Mouse (Mus musculus): ENCODE results near the gene Ephb1.

Gene Ephb1

DNA sequence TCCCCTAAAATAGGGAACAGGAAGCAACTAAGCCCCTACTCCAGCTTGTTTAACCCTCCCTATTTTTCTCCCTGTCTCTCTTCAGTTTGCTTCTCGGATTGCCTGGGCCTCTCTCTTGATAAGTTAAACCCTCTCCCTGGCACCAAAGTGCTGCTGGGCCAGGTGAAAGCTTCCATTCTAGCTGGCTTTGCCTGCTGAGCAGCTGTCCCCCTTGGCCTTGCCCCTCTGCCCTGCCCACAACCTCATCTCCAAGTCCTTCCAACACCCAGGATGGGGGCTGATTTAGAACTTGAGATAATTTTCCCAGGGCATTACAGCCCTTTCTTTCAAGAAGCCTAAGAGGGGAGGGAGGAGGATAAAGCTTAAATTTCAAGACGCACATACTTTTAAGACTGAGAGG lies 174.0 kb downstream of the Ephb1 start:
- no peak for DNase-seq (ENCODE audit: low read depth in 1 of 2, low spot score in 2 of 2)

DNA sequence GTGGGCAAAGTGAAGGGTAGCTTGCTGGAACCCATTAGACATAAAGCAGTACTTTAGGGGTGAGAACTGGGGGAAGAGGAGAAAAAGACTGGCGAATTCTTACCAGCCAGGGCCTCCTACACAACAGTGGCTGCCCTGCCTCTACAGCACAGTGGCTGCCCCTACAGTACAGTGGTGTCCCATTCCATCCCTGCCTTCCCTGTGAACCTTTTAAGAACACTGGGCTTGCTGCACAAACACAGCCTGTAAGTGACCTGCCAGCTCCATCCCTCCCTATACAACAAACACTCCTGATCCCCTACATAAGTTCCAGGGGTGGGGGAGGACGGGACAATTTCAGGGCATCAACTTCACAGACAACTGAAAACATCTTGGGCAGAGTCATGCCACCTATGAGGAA lies 174.4 kb downstream of the Ephb1 start:
- no peak for DNase-seq (ENCODE audit: low read depth in 1 of 2, low spot score in 2 of 2)

DNA sequence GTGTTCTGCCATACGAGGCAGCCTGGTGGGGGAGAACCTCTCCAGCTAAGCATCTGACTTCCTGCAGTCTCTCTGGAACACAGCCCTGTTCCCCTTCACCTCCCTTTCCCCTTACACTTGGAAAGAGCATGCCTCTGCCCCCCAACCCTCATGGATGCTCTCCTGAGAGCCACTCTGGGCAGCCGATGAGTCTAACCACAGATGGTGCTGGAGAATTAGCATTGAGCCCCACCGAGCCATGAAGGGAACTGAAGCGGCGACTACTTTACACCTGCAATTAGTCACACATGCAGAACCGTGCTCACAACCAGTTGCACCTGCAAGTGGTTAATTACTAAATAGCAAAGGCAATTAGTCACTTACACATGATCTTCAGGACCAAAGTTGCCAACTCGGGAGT lies 184.8 kb downstream of the Ephb1 start:
- DNase-seq (ENCODE audit: low read depth in 1 of 2, low spot score in 2 of 2), result no peak

DNA sequence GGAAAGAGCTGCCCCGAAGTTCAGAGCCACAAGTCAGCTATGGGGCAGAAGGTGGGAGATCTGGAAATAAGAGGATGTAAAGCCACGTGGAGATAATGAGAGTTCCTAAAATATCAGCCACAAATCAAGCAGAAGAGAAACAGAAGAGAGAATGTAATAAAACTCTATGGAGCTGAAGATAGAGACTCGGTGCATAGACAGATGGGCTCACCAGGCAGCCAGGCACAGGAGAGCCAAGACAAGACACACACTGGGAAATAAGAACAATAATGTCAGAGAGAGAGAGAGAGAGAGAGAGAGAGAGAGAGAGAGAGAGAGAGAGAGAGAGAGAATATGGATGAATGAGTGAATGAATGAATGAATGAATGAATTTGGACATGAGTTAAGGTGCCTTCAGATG lies 198.6 kb downstream of the Ephb1 start:
- no peak for DNase-seq (ENCODE audit: low read depth in 1 of 2, low spot score in 2 of 2)

DNA sequence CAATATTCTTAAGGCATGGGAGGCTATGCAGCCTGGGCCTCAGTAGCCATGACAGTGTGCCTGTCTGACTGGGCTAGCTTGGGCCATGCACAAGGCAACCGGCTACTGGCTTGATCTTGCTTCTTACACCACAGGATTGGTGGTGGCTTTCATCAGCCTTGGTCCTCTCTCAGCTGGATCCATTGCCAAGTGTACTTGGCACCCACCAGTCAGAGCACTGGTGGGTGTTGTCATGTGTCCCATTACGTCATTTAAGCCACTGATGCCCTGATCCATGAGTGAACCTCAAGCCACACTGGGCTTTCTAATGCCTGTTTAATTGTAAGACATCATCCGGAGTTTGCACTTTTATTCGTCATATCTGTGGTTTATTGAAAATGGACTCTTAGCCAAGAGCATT lies 215.3 kb downstream of the Ephb1 start:
- DNase-seq (ENCODE audit: low read depth in 1 of 2, low spot score in 2 of 2), result no peak

DNA sequence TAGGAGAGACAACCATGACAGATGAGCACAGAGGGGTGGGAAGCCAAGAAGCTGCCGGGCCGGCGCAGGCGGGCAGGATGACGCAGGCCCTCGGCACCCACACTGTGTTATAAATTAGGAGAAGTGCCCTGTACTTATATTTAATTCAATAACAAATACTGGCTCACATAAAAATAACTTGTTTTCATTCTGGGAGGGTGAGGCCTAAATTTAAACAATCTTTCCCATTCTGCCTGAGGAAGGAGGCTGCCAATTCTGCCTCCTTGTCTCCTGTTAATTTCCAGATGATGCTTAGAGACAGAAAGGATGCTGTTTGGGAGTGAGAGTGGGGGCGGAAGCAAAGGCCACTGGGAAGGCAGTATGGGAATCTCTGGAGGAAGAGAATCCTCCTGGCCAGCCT lies 215.8 kb downstream of the Ephb1 start:
- no peak for DNase-seq (ENCODE audit: low read depth in 1 of 2, low spot score in 2 of 2)

DNA sequence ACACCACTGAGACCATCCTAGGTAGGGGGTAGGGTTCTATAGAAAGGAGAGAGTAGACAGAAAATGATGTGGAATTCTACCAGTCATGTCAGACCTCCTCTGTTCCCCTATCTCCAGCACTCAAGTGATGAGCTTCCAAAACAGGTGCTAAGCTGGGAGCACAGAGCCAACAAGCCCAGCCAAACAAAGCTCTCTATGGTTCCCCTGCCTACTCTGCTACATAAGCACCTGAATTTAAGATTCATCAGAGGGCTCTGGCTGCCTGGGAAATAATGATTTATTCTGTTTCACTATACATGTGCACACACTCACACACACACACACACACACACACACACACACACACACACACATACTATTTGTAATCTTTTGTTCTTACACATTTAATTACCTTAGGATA lies 216.3 kb downstream of the Ephb1 start:
- DNase-seq (ENCODE audit: low read depth in 1 of 2, low spot score in 2 of 2), result no peak

DNA sequence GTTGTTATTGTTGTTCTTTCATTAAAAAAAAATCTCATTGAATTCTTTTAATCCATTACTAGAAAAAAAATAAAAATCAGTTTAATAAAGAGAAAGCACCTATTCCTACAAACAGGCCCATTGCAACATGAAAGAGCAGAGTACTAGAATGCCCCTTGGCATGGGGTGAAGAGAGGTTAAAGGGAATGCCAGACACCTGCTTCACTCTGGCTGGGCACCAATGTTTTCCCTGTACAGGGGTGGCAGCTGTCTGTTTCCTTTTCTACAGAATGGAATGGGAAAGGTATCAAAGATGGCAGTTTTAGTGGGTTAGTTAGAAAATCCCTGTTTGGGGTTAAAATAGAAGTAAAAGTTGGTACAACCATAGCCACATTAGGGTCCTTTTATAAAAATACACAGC lies 224.0 kb downstream of the Ephb1 start:
- no peak for DNase-seq (ENCODE audit: low read depth in 1 of 2, low spot score in 2 of 2)

DNA sequence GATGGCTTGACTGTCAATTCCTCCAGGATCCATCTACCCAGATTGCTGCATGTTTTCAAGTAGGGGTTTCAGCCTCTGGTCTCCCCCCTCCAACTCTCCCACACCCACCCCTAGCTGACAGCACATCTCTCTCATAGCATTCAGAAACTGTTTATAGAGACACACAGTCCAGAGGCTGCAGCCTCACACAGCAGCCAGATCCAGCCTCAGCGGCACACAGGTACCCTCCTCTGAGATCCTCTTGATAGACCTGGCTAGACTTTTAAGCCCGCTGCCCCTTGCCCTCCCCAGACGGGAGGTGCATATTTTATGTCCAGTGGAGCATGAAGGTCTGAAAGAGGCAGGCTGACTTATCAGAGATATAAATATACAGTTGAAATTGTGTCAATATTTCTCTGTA lies 228.0 kb downstream of the Ephb1 start:
- DNase-seq (ENCODE audit: low read depth in 1 of 2, low spot score in 2 of 2), result no peak

DNA sequence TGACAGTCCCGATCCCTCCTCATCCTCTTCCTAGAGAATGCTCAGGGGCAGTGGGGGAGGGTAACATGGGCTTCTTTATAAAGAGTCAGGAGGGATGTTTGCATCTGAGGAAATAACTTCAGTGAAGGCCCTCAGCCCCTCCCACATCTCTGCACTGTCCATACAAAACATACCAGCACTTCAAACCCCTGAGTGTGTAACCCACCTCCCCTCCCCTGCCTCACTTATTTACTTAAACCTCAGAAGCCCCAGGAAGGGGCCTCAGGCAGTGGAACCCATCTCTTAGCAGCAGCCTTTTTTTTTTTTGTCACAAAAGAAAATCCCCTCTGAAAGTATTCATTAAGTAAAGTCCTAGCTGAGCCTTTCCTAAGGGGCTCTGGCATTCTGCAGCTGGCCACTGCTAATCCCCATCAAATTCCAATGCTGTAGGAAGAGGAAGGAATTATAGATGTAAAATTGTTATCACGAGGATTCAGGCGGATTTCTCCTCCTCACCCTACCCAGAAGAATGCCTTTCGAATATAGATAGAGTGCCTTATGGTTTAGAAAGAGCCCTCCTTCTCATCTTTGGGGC lies 231.5 kb downstream of the Ephb1 start:
- no peak for DNase-seq (ENCODE audit: low read depth in 1 of 2, low spot score in 2 of 2)

DNA sequence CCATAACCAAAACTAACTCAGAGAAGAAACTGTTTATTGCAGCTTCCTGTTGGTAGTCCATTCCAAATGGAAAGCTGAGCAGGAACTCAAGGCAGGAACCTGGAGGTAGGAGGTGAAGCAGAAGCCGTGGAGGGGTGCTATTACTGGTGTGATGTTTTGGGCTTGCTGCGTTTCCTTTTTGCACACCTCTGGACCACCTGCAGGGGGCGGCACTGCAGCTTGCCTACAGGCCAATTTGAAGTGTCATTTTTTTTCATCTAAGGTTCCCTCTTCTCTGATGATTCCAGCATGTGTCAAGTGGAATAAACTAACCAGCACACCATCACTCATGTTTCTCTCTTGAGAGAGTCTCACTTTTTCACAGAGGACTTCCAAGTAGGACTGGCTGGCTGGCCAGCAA lies 235.1 kb downstream of the Ephb1 start:
- DNase-seq (ENCODE audit: low read depth in 1 of 2, low spot score in 2 of 2), result no peak

DNA sequence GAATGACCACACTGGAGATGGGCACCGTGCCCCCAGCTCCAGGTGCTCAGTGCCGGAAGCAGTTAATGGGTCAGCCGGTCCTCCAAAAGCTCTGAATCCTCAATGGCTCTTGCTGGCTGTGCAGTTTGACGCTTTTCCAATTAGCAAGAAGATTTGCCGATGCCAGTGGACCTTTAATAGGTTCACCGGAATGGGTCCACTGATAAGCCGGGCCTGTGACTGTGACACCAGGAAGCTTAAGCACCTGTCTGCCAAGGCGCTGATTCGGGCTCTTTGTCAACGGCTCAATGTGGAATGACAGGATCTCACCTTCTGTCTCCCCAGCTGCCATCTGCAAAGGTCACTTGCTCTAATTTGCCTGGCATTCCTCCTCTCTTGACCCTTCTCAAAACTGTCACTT lies 239.2 kb downstream of the Ephb1 start:
- no peak for DNase-seq (ENCODE audit: low read depth in 1 of 2, low spot score in 2 of 2)

DNA sequence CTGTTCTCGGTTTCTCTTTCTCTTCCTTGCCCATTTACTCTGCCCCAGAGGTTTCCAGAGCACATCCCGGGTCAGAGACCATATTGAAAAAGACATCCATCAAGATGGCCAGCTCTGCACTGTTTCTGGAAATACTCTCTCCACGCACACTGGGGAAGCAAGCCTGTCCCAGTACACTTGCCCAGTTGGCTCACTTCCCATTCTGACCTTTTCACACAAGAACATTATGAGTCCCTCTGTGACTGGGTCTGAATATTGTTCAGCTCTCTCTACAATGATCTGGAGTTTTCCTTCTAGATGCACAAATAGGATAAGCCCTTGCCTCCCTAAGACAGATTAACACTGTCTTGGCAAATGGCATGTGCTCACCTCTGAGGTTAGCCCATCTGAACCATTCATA lies 243.0 kb downstream of the Ephb1 start:
- DNase-seq (ENCODE audit: low read depth in 1 of 2, low spot score in 2 of 2), result no peak

DNA sequence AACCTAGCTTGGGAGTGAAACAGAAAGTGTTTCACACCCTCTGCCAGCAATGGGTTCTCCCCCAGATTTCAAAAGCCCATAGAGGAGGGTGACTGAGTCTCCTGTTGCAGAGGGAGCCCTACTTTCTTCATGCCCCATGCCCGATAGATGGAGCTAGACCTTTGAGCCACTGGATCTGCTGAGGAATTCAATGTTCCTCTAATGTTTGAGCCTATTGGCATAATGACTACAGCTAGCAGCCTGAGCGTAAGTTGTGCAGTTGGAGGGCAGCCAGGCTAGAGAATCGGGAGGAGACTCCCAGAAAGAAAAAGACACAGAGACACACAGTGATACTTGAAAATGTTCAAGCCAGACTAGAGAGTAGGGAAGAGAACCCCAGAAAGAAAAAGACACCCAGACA lies 246.5 kb downstream of the Ephb1 start:
- no peak for DNase-seq (ENCODE audit: low read depth in 1 of 2, low spot score in 2 of 2)

DNA sequence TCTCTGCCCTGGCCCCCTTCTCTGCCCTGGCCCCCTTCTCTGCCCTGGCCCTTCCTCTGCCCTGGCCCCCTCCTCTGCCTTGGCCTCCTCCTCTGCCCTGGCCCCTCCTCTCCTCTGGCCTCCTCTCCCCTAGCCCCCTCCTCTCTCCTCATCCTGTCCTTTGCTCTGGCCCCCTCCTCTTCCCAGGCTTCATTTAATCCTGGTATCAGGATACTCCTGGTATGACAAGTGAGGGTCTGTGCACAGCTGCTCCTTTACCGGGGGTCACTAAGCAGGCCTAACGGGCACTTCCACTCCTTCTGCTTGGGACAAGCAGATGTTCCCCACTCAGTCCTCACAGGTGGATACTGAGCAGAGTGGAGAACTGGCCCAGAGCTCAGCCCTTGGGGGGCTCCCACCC lies 247.3 kb downstream of the Ephb1 start:
- no peak for DNase-seq (ENCODE audit: low read depth in 1 of 2, low spot score in 2 of 2)

DNA sequence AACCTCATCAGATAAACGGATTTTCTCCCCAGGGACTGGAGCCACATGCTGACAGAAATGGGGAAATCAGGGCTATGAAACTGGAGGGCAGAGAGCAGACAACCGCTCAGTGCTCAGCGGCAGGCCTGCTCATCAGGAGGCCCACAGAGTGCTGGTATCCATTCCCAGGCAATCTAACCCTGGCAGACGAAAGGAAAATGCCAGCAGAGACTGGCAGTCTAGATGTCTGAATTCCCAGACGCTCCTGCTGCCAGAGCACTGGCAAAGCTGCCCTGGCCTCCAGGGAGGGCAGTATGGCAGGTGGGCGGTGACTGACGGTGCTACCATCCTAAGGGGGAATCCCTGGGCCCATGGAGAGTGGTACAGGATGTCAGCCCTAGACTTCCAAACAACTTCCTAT lies 257.7 kb downstream of the Ephb1 start:
- no peak for DNase-seq (ENCODE audit: low read depth in 1 of 2, low spot score in 2 of 2)

DNA sequence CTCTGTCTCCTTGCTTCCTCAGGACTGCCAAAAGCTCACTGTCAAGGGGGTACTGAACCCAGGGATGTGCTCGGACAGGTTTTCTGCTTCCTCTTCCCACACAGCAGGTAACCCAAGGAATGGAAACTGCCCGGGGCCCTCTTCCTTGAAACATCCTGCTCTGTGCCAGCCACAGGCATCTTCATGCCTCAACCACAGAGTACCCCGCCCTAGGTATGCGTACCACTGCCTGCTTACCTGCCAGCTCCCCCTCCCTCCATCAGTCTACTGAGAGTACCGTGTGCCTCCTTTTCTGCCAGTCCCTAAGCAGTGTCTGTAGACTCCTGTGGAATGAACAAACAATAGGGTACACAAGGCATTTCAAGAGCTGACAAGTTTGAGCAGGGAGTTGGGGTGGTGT lies 265.9 kb downstream of the Ephb1 start:
- DNase-seq (ENCODE audit: low read depth in 1 of 2, low spot score in 2 of 2), result no peak

DNA sequence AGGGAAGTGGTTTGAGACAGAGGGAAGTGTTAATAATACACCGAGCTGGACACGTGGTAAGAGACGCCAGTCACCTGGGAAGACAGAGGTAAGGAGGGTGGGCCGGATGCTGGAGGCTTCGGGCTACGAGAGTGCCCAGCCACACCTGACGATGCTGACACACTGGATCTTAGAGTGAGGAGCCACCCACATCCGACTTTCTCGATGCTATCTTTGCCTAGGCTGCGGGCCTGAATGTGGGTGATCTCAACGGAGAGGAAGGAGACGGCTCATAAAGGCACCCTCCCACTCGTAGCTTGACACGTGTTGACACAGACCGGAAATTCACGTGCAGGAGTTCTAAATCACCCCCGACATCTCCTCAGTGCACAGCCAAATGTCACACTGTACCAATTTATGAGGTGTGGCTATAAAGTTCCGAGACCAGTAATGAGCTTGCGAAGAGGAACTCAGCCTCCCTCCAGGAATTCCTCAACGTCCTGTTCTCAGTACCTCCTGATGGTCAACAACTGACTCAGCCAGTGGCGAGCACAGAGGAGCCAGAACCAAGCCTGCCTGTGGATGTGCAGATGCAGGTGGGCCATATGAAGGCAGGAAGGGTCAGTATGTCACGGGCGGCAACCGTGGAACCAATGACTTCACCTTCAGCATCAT lies 268.3 kb downstream of the Ephb1 start:
- DNase-seq (ENCODE audit: low read depth in 1 of 2, low spot score in 2 of 2), result no peak

DNA sequence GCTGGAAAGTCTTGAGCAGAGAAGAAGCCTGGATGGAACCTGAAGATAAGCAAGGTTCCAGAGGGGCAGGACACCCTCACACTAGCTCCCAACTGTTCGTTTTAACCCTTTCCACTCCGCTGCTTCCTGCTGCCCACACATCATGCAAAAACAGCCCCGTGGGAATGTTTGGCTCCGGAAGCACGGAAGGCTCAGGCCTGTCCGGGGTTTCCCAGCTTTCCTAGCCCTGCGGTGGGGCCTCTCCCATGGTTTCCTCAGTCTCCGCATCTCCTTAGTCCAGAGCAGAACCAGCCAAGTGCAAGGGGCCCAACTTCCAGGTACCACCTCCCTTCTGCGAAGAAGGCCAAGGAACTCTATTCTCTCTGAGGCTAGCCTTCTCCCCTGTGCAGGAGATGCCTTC lies 269.0 kb downstream of the Ephb1 start:
- DNase-seq (ENCODE audit: low read depth in 1 of 2, low spot score in 2 of 2), result no peak

DNA sequence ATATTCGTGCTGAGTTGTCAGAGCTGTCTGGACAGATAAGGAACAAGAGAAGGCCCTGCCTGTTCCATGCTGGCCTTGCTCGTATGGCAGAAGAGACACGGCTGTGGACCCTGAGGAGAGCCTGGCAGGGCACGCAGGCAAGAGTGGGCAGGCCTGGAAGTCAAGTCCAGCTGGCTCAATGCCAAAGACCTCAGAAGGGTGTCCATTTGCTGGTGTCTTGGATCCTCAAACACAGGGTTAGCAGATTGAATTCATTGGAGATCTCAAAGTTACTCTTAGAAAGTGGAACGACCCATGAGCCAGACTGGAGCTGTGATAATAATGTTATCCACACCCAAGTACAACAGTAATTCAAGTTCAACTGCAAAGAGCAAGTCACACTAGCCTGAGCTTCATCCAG lies 273.6 kb downstream of the Ephb1 start:
- no peak for DNase-seq (ENCODE audit: low read depth in 1 of 2, low spot score in 2 of 2)

DNA sequence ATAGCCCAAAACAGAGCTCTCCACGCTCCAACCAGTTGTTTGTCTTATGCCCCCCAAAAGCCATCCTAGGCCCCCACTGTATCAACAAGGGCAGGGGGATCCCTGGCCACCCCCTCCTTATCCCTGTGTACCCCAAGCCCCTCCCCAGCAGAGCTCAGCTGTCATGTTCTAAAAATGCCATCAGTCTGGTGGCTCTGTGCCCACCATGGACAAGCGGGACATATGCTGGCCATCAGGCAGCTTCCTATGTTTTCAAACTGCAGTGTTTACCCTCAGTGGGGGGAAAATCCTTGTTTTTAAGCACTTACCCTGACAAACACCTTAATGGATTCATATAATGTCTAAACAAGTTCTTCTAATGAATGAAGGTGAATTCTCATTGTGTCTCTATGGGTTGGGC lies 275.3 kb downstream of the Ephb1 start:
- DNase-seq (ENCODE audit: low read depth in 1 of 2, low spot score in 2 of 2), result no peak

DNA sequence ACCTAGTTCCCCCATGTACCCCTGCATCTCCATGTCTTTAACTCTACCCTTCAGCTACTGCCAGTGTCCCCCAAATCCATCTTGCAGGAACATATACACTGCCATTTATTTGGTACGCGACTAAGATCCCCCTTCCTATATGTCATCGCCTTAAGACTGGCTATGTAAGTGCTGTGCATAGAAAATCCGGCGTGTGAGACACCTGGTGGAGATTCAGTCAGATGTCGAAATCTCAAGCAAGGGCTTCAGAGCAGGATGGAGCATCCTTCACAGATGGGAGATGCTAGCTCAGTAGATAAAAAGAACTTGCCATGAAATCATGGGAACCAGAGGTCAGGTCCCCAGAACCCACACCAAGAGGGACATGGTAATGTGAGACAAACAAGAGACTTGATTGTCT lies 276.3 kb downstream of the Ephb1 start:
- DNase-seq (ENCODE audit: low read depth in 1 of 2, low spot score in 2 of 2), result no peak

DNA sequence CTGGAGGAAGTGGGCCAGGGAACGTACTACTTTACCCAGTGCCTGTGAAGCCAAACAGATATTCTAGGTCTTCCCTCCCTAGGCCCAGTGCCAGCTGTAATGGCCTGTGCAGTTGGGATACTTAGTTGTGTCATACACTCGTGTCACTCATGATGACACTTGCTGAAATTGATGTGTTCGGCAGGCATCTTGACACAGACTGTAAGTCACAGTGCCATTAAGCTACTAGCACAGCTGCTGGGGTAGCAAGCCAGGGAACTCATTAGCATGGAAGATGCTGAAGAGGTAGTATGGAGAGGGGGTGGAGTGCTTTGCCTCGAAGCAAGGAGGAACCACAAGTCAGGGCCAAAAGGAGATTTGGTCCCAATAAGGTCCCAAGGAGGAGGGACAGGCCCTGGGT lies 279.0 kb downstream of the Ephb1 start:
- no peak for DNase-seq (ENCODE audit: low read depth in 1 of 2, low spot score in 2 of 2)

DNA sequence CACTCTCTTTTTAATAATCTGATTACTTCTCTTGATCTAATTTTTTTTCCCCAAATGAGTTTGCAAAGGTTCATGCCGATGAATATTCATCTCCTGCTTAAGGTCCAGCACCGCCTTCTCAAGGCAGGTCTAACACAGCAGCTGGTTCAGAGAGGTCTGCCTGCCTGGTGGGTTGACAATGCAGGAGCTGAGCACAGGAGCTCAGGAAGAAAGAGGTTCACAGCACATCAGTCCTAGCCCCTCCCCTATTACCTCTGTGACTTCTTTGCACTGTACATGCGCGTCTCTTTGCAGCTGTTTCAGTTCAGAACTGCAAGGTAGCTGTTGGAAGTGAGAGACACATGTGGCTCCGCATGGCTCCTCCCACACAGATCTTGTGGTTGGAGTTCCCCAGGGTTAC lies 281.1 kb downstream of the Ephb1 start:
- DNase-seq (ENCODE audit: low read depth in 1 of 2, low spot score in 2 of 2), result no peak
